Mouse (Mus musculus): ENCODE data around the gene Pet117. TPM values are rescaled to one million over a fixed set of nuclear protein-coding genes. Genes with fewer than 3 reads are reported as not detected.

The Pet117 gene
- polyA plus RNA-seq, 1 experiment from 2014 or later, result 2.8 TPM

GRCm38 (mm10) chr2:144388416-144388815, 19.6 kb downstream of the Pet117 start:
- no peak overlapping the region for H3K9ac ChIP-seq
- peaks cover 37% of the 10 kb centered on the region for H3K36me3 ChIP-seq
- no peaks in the 10 kb centered on the region for H3K27me3 ChIP-seq (replicated peaks)
- H3K27ac ChIP-seq, result no peak overlapping the region
- H3K4me3 ChIP-seq (replicated peaks), result no peak overlapping the region
- no peaks in the 10 kb centered on the region for H3K9me3 ChIP-seq
- H3K4me2 ChIP-seq (replicated peaks), result no peak overlapping the region
- WGBS, result 55% methylated on average over 3 of the region's 3 CpGs
- no peaks in the 10 kb centered on the region for H3K4me1 ChIP-seq (replicated peaks)
- ATAC-seq, result no peak

GRCm38 (mm10) chr2:144399531-144399930, 30.7 kb downstream of the Pet117 start:
- H3K27ac ChIP-seq, result no peak overlapping the region
- H3K27me3 ChIP-seq (replicated peaks), result no peaks in the 10 kb centered on the region
- H3K36me3 ChIP-seq, result peaks cover 35% of the 10 kb centered on the region
- H3K4me3 ChIP-seq (replicated peaks), result no peak overlapping the region
- no peaks in the 10 kb centered on the region for H3K9me3 ChIP-seq
- H3K4me2 ChIP-seq (replicated peaks), result no peak overlapping the region
- no peak for ATAC-seq
- H3K9ac ChIP-seq, result no peak overlapping the region
- 86% methylated on average over 4 of the region's 4 CpGs for WGBS
- H3K4me1 ChIP-seq (replicated peaks), result no peaks in the 10 kb centered on the region

GRCm38 (mm10) chr2:144400659-144401058, 31.9 kb downstream of the Pet117 start:
- ATAC-seq, result no peak
- Histone ChIP-seq H3K9me3 (no peaks in the 10 kb centered on the region), H3K4me3 (replicated peaks) (no peak overlapping the region), H3K4me1 (replicated peaks) (no peaks in the 10 kb centered on the region), H3K27me3 (replicated peaks) (no peaks in the 10 kb centered on the region), H3K4me2 (replicated peaks) (no peak overlapping the region), H3K9ac (no peak overlapping the region), H3K27ac (no peak overlapping the region), H3K36me3 (peaks cover 34% of the 10 kb centered on the region)
- WGBS, result 91% methylated on average over 6 of the region's 6 CpGs

- H3K4me3 ChIP-seq (replicated peaks), result no peak overlapping the region
- H3K4me1 ChIP-seq (replicated peaks), result no peaks in the 10 kb centered on the region
- ATAC-seq, result no peak
- H3K36me3 ChIP-seq, result peaks cover 26% of the 10 kb centered on the region
- no peak overlapping the region for H3K4me2 ChIP-seq (replicated peaks)
- no peaks in the 10 kb centered on the region for H3K9me3 ChIP-seq
- 91% methylated on average over 4 of the region's 4 CpGs for WGBS
- H3K27ac ChIP-seq, result no peak overlapping the region
- H3K27me3 ChIP-seq (replicated peaks), result no peaks in the 10 kb centered on the region
- no peak overlapping the region for H3K9ac ChIP-seq
Observed at GRCm38 (mm10) chr2:144409037-144409436, 40.2 kb downstream of the Pet117 start.

- H3K27me3 ChIP-seq (replicated peaks), result no peaks in the 10 kb centered on the region
- H3K4me3 ChIP-seq (replicated peaks), result no peak overlapping the region
- H3K4me2 ChIP-seq (replicated peaks), result no peak overlapping the region
- H3K9me3 ChIP-seq, result no peaks in the 10 kb centered on the region
- no peak for ATAC-seq
- no peak overlapping the region for H3K9ac ChIP-seq
- WGBS, result 72% methylated on average over 3 of the region's 3 CpGs
- H3K27ac ChIP-seq, result no peak overlapping the region
- no peaks in the 10 kb centered on the region for H3K4me1 ChIP-seq (replicated peaks)
- peaks cover 17% of the 10 kb centered on the region for H3K36me3 ChIP-seq
Observed at GRCm38 (mm10) chr2:144410603-144411002, 41.8 kb downstream of the Pet117 start.

- no peak overlapping the region for H3K27ac ChIP-seq
Observed at GRCm38 (mm10) chr2:144414646-144415045, 45.9 kb downstream of the Pet117 start.

GRCm38 (mm10) chr2:144416859-144417258, 48.1 kb downstream of the Pet117 start:
- Histone ChIP-seq H3K9me3 (no peaks in the 10 kb centered on the region), H3K27me3 (replicated peaks) (no peaks in the 10 kb centered on the region), H3K36me3 (no peaks in the 10 kb centered on the region), H3K4me2 (replicated peaks) (no peak overlapping the region), H3K9ac (no peak overlapping the region), H3K4me1 (replicated peaks) (no peaks in the 10 kb centered on the region), H3K27ac (no peak overlapping the region), H3K4me3 (replicated peaks) (no peak overlapping the region)
- WGBS, result 53% methylated on average over 8 of the region's 8 CpGs
- ATAC-seq, result no peak

More at GRCm38 (mm10) chr2:144414646-144415045, 45.9 kb downstream of the Pet117 start:
- WGBS, result 81% methylated on average over 1 of the region's 1 CpGs
- Histone ChIP-seq H3K4me1 (replicated peaks) (no peaks in the 10 kb centered on the region), H3K27me3 (replicated peaks) (no peaks in the 10 kb centered on the region), H3K9ac (no peak overlapping the region), H3K4me3 (replicated peaks) (no peak overlapping the region), H3K36me3 (no peaks in the 10 kb centered on the region), H3K9me3 (no peaks in the 10 kb centered on the region), H3K4me2 (replicated peaks) (no peak overlapping the region)
- ATAC-seq, result no peak

GRCm38 (mm10) chr2:144418062-144418461, 49.3 kb downstream of the Pet117 start:
- WGBS, result 38% methylated on average over 2 of the region's 2 CpGs
- ATAC-seq, result no peak

GRCm38 (mm10) chr2:144422094-144422675, 53.4 kb downstream of the Pet117 start:
- WGBS, result 68% methylated on average over 10 of the region's 10 CpGs

More at GRCm38 (mm10) chr2:144418062-144418461, 49.3 kb downstream of the Pet117 start:
- H3K4me3 ChIP-seq (replicated peaks), result no peak overlapping the region
- H3K4me2 ChIP-seq (replicated peaks), result no peak overlapping the region
- no peaks in the 10 kb centered on the region for H3K4me1 ChIP-seq (replicated peaks)
- no peaks in the 10 kb centered on the region for H3K36me3 ChIP-seq
- no peaks in the 10 kb centered on the region for H3K9me3 ChIP-seq
- no peaks in the 10 kb centered on the region for H3K27me3 ChIP-seq (replicated peaks)
- H3K9ac ChIP-seq, result no peak overlapping the region
- H3K27ac ChIP-seq, result no peak overlapping the region

More at GRCm38 (mm10) chr2:144422094-144422675, 53.4 kb downstream of the Pet117 start:
- Histone ChIP-seq H3K4me1 (replicated peaks) (no peaks in the 10 kb centered on the region), H3K27me3 (replicated peaks) (no peaks in the 10 kb centered on the region), H3K36me3 (no peaks in the 10 kb centered on the region), H3K9me3 (no peaks in the 10 kb centered on the region), H3K4me3 (replicated peaks) (no peak overlapping the region), H3K4me2 (replicated peaks) (no peak overlapping the region), H3K27ac (no peak overlapping the region), H3K9ac (no peak overlapping the region)
- ATAC-seq, result peak; percentile 70

Other genes with a start within 250 kb of the Pet117 start
- 22.7 and 23.3 TPM in 2 replicates for gene Mgme1, start 98.3 kb upstream of the Pet117 start, polyA plus RNA-seq (2015; fragmentation: Nextera tagmentation; extraction: Ambion mirVana)
- 131 and 140 TPM in 2 replicates for gene Snx5, start 98.1 kb upstream of the Pet117 start, polyA plus RNA-seq (2015; fragmentation: Nextera tagmentation; extraction: Ambion mirVana)
- gene Ovol2, start 36.9 kb upstream of the Pet117 start, polyA plus RNA-seq (2015; fragmentation: Nextera tagmentation; extraction: Ambion mirVana), result 1.1 and 1.9 TPM in 2 replicates
- 41.1 and 46.9 TPM in 2 replicates for gene Kat14, start within 50 bp of the Pet117 start, polyA plus RNA-seq (2015; fragmentation: Nextera tagmentation; extraction: Ambion mirVana)
- 1.5 and 1.7 TPM in 2 replicates for gene Dzank1, start 158.4 kb downstream of the Pet117 start, polyA plus RNA-seq (2015; fragmentation: Nextera tagmentation; extraction: Ambion mirVana)
- 19.1 and 20.8 TPM in 2 replicates for gene Polr3f, start 158.7 kb downstream of the Pet117 start, polyA plus RNA-seq (2015; fragmentation: Nextera tagmentation; extraction: Ambion mirVana)
- 49.0 and 49.1 TPM in 2 replicates for gene Rbbp9, start 181.9 kb downstream of the Pet117 start, polyA plus RNA-seq (2015; fragmentation: Nextera tagmentation; extraction: Ambion mirVana)
- 100 and 101 TPM in 2 replicates for gene Sec23b, start 187.2 kb downstream of the Pet117 start, polyA plus RNA-seq (2015; fragmentation: Nextera tagmentation; extraction: Ambion mirVana)
- gene Smim26, start 225.1 kb downstream of the Pet117 start, polyA plus RNA-seq (2015; fragmentation: Nextera tagmentation; extraction: Ambion mirVana), result 40.0 and 51.6 TPM in 2 replicates
- 51.0 and 51.3 TPM in 2 replicates for gene Dtd1, start 230.9 kb downstream of the Pet117 start, polyA plus RNA-seq (2015; fragmentation: Nextera tagmentation; extraction: Ambion mirVana)

Data from intestine, embryonic 15.5 days (tissue).